Mouse (Mus musculus) liver, embryonic 14 days (tissue): ENCODE measurements around the gene Hist1h4h. TPM values are rescaled to one million over a fixed set of nuclear protein-coding genes. Genes with fewer than 3 reads are reported as not detected.

Experiments used
- polyA plus RNA-seq: library from polyadenylated mRNA; depleted of rRNA; stranded (reverse); fragments of >200 nt; gene quantifications from 2 replicates; pipeline ENCODE4 v1.2.3, GENCODE M21; 2012; rRNA removed

The Hist1h4h gene
- 20.0 and 22.7 TPM in 2 replicates for polyA plus RNA-seq

DNA sequence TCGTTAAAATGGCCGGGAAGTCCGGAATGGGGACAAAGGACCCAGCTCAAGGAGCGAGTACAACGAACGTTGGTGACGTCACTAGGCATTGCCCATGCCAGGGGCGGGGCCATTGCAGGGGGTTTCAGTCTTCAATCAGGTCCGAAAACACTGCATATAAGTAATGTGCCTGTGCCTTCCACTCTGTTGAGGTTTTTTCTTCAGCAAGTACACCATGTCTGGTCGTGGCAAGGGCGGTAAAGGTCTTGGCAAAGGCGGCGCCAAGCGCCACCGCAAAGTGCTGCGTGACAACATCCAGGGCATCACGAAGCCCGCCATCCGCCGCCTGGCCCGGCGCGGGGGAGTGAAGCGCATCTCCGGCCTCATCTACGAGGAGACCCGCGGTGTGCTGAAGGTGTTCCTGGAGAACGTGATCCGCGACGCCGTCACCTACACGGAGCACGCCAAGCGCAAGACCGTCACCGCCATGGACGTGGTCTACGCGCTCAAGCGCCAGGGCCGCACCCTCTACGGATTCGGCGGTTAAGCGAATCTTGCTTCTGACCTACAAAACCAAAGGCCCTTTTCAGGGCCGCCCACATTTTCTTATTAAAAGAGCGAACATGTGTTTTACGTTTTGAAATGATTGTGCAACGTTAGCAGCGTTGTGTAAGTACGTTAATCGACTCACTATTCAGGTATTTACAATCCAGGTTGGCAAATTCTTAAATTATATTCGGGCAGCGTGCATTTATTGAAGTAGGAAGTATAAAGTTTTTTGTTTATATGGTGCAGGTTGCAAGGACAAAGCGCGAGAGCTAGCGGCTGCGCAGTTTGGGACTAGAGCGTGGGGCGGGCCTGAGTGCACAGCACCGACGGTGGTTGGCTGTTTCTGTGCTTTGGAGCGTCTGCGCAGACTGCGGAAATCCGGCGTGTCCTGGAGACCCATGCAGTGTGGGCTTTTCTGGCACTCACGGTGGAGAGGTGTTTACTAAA is at the start of gene Hist1h4h:
TSS of gene Hist1h4h (plus strand) at position 150 of the 975 bp plus-strand sequence.

DNA sequence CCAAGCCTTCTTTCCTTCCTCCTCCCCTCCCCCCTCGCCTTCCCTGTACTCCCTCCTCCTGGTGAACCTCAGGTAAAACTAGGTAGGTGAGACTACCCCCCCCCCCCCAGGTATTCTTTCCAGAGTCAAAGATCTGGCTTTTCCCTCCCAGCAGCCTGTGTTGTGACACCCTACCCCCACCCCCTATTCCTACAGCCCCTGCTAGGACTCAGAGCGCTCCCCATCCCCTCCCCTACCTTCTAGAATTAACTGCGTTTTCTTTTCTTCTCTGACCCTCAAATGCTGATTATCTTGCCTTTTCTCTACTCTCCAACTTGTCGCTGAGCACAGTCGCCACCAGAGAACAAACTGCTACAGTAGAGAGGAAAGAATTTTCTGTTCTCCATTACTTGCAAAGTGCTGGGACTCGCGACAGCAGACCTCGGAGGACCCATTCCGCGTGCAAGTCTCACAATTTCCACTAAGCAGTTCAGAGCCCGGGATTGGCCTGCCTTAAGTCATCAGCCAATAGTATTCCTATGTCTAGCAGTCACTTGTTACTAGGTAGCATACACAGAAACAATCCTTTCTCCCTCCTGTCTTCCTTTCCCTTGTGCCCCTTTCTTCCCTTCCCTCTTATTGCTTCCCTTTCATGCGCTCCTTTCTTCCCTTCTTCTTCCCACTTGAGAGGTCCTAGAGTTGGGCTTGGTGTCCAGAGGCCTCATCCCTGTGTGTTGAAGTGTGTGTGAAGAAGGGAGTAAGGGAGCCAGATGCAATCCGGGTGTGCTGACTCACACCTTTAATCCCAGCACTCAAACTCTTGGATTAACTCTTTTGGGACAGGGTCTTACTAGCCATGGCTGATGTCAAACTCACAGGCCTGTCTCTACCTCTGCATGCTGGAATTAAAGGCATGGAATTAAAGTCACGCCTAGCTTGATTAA is 42.2 kb upstream of the Hist1h4h start, which contains the start of gene Btn2a2:
TSS of gene Btn2a2 (minus strand) at position 458 of the 923 bp plus-strand sequence.

DNA sequence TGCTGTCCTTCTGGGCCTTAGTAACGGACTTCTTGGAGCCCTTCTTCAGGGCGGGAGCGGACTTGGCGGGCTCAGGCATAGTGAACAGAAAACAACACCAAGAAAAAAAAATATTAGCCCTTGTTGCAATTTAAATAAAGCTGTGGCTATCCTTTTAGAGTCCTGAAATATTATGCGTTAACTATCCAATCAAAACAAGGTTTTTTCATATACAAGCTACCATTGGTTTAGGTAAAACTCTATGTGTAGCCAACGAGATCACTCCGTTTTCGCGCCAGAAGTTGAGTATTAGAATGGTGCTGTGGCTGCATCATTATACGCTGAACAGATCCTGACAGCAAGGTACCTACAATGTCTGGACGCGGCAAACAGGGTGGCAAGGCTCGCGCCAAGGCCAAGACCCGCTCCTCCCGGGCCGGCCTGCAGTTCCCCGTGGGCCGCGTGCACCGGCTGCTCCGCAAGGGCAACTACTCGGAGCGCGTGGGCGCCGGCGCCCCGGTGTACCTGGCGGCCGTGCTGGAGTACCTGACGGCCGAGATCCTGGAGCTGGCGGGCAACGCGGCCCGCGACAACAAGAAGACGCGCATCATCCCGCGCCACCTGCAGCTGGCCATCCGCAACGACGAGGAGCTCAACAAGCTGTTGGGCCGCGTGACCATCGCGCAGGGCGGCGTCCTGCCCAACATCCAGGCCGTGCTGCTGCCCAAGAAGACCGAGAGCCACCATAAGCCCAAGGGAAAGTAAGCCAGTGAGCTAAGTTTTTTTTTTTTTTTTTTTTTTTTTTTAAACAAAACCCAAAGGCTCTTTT is 2.9 kb downstream of the Hist1h4h start, which contains the start of gene Hist1h2af:
TSS of gene Hist1h2af (plus strand) at position 347 of the 808 bp plus-strand sequence.

DNA sequence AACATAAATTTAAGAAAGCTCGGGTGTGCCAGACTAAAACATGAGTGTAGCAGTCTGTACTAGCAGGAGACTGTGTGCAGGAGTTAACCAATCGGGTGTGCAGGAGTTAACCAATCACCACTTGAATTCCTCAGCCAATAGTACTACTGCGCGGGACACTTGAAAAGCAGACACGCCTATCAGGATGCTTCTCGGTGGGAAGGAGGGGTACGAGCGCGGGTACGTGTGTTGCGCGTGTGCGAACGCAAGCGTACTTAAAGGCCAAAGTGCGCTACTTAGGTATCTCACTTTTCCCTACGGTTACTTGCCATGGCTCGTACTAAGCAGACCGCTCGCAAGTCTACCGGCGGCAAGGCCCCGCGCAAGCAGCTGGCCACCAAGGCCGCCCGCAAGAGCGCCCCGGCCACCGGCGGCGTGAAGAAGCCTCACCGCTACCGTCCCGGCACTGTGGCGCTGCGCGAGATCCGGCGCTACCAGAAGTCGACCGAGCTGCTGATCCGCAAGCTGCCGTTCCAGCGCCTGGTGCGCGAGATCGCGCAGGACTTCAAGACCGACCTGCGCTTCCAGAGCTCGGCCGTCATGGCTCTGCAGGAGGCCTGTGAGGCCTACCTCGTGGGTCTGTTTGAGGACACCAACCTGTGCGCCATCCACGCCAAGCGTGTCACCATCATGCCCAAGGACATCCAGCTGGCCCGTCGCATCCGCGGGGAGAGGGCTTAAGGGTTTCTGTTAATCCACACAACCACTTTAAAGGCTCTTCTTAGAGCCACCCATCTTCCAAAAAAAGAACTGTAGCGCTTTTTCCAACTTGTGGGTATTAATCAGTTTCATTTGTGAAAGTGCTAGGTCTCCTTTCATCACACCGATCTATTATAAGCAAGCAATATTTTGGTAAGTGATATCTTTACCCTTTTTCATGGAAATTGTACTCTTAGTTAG is 4.6 kb downstream of the Hist1h4h start, which contains the start of gene Hist1h3g:
TSS of gene Hist1h3g (plus strand) at position 286 of the 939 bp plus-strand sequence.

DNA sequence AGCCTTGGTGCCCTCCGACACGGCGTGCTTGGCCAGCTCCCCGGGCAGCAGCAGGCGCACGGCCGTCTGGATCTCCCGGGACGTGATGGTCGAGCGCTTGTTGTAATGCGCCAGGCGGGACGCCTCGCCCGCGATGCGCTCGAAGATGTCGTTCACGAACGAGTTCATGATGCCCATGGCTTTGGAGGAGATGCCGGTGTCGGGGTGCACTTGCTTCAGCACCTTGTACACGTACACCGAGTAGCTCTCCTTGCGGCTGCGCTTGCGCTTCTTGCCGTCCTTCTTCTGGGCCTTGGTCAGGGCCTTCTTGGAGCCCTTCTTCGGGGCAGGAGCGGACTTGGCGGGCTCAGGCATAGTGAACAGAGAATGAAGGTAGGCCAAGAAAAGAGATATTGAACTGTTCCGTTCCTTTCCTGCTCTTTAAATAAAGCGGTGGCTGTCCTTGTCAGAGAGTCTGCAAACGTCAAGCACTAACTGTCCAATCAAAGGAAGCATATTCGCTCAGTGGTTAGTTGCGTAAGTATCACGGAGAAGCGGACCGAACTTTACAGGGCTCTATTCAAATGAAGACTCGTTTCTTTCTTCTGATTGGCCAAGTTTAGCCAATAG is 12.3 kb downstream of the Hist1h4h start, which contains the start of gene Hist1h2bh:
TSS of gene Hist1h2bh (minus strand) at position 394 of the 609 bp plus-strand sequence.

DNA sequence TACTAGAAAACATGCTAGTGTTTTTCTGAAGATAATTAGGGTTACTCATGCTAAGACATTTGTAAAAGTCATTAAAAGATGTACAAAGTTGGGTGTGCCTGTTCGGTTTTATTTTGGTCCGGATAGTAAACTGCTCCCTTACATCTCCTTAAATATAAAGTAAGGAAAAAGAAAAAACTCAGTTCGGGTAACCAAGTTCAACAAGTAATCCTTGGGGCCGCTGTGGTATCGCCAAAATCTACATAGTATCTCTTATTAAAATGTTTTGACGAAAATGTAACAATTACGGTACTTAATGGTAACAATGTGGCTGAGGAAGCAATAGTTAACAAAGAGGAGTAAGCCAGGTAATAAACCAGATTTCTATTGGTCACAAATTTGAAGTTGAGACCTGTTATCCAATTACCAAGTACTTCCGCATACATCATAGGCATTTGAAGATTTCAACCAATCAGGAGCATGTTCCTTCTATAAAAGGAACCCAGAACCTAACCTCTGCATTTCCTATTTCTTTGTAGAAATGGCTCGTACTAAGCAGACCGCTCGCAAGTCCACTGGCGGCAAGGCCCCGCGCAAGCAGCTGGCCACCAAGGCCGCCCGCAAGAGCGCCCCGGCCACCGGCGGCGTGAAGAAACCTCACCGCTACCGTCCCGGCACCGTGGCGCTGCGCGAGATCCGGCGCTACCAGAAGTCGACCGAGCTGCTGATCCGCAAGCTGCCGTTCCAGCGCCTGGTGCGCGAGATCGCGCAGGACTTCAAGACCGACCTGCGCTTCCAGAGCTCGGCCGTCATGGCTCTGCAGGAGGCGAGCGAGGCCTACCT is 13.3 kb downstream of the Hist1h4h start, which contains the start of gene Hist1h3f:
TSS of gene Hist1h3f (plus strand) at position 88 of the 822 bp plus-strand sequence.

DNA sequence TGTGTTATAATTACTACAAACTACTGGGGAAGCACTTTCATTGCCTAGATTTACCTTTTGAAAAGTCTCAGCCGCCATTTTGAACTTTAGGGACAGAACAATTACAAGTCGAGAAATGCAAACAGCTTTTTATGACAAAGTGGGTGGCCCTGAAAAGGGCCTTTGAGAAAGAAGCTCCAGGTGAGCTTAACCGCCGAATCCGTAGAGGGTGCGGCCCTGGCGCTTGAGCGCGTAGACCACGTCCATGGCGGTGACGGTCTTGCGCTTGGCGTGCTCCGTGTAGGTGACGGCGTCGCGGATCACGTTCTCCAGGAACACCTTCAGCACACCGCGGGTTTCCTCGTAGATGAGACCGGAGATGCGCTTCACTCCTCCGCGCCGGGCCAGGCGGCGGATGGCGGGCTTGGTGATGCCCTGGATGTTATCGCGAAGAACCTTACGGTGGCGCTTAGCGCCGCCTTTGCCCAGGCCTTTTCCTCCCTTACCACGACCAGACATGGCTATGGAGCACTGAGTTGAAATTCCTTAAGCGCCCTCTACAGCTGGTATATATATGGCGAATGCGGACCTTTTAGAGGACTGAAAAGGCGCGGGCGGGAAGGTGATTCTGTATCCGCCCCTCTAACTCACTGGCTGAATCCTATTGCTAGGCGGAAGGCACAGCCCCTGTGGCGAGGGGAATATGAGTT is 20.4 kb downstream of the Hist1h4h start, which contains the start of gene Hist1h4f:
TSS of gene Hist1h4f (minus strand) at position 503 of the 689 bp plus-strand sequence.

DNA sequence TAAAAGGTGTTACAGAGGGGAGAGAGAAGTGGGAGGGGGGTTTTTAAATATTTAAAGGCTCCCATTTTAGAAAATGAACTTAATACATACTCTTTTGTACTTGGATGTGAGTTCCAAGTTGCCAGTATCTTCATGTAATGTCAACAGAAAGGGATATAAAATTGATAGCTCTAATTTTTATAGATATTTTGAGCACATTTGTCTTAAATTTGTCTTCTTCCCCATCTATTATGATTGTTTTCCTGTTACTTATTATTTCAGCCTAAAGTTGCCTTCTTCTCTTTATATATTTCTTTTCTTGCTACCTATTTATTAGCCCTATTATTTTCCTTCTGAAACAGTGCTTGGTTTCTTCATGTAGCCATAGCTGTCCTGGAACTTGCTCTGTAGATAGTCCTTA is 22.1 kb downstream of the Hist1h4h start, which contains the start of gene Hist1h1d:
TSS of gene Hist1h1d (plus strand) at position 301 of the 400 bp plus-strand sequence.

DNA sequence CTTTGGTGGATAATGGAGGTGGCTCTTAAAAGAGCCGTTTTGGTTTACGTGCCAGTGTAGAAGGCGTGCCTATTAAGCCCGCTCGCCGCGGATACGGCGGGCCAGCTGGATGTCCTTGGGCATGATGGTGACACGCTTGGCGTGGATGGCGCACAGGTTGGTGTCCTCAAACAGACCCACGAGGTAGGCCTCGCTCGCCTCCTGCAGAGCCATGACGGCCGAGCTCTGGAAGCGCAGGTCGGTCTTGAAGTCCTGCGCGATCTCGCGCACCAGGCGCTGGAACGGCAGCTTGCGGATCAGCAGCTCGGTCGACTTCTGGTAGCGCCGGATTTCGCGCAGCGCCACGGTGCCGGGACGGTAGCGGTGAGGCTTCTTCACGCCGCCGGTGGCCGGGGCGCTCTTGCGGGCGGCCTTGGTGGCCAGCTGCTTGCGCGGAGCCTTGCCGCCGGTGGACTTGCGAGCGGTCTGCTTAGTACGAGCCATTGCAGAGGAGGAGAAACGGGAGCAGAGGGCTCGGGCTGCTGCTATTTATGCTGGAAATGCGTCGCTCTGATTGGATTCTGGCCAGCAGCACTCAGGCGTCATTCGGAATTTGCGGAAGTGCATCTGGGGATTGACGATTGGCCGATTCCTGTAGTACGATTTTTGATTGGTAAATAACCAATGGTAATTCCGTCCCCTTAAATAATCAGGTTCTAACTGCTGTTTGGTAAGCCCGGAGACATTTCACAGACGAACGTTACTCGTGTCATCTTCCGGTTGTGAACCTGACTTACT is 31.2 kb downstream of the Hist1h4h start, which contains the start of gene Hist1h3e:
TSS of gene Hist1h3e (minus strand) at position 487 of the 777 bp plus-strand sequence.

DNA sequence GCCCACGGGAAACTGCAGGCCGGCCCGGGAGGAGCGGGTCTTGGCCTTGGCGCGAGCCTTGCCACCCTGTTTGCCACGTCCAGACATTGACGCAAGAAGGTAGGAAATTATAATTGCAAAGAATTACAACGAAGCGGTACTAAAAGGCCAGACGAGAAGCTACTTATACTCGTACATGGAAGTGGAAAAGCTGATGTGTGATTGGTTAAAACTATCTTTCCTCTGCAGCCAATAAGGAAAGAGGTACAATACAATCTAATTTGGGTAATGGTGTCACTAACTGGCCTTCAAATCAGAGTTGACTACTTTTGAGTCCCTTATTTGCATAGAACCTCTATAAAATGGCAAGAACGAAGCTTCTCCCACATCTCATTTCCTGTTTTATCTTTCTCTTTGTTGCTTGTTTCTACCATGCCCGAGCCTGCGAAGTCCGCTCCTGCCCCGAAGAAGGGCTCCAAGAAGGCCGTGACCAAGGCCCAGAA is 40.2 kb downstream of the Hist1h4h start, which contains the start of the genes Hist1h2ae and Hist1h2bg:
TSS of gene Hist1h2ae (minus strand) at position 199 of the 482 bp plus-strand sequence.
TSS of gene Hist1h2bg (plus strand) at position 375 of the 482 bp plus-strand sequence.

DNA sequence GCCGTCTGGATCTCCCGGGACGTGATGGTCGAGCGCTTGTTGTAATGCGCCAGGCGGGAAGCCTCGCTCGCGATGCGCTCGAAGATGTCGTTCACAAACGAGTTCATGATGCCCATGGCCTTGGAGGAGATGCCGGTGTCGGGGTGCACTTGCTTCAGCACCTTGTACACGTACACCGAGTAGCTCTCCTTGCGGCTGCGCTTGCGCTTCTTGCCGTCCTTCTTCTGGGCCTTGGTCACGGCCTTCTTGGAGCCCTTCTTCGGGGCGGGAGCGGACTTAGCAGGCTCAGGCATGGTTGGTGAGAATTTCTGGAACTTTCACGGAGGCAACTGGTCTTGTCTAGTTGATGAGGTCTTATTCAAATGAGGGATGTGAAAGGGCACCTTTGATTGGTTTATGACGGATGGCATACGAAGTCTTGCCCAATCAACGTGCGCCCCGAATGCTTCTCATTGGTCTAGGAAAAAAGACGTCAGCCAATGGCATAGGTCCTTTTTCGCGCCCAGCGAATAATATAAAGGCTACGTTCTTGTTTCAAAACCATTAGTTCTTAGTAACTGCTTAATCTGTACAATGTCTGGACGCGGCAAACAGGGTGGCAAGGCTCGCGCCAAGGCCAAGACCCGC is 43.2 kb downstream of the Hist1h4h start, which contains the start of the genes Hist1h2bf and Hist1h2ad:
TSS of gene Hist1h2bf (minus strand) at position 299 of the 627 bp plus-strand sequence.
TSS of gene Hist1h2ad (plus strand) at position 484 of the 627 bp plus-strand sequence.

DNA sequence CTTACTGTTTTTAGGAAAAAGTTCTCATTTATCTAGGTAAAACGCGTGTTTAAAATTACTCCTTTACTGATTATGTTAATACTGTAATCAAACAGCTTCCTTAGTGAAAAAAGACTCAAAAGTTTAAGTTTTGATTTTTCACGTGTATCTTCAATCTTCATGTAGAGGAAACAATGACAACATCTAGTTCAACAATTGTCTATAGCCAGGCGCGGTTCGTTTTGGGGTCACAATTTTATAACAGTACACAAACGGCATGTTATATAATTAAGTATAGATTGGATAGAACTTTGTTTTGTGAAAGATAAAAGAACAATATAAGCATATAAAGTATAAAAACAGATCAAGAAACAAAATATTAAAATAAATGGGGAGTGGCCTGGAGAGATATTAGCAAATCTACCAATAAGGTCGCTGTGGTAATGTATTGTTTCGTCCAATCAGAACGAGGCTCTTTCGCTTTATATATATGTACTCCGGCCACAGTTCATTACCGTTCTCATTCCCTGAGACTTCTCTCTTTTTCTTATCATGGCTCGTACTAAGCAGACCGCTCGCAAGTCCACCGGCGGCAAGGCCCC is 44.5 kb downstream of the Hist1h4h start, which contains the start of gene Hist1h3d:
TSS of gene Hist1h3d (plus strand) at position 493 of the 581 bp plus-strand sequence.

